Mouse (Mus musculus): ENCODE measurements around the gene Hipk2.

Gene Hipk2

GRCm38 (mm10) chr6:38753025-38753424 lies 122.9 kb downstream of the Hipk2 start:
- no peak for DNase-seq (ENCODE audit: low spot score)

DNA sequence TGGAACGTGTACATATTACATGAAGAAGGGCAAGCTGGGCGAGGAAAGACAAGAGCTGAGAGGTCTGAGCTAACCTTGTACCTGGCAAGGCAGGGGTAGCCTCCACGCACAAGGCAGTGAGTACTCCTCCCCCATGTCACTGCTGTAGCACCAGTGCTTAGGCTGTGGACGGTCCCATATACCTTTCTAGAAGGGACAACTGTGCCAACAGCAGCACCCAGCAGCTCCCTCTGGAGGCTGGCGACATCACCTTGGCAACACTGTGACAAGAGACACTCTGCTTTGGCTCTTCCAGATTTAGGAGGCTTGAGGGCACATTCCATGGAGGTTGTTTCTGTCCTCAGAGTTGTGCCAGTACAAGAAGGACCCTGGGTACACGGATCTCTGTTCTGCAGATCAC lies 123.5 kb downstream of the Hipk2 start:
- DNase-seq (ENCODE audit: low spot score): no peak

DNA sequence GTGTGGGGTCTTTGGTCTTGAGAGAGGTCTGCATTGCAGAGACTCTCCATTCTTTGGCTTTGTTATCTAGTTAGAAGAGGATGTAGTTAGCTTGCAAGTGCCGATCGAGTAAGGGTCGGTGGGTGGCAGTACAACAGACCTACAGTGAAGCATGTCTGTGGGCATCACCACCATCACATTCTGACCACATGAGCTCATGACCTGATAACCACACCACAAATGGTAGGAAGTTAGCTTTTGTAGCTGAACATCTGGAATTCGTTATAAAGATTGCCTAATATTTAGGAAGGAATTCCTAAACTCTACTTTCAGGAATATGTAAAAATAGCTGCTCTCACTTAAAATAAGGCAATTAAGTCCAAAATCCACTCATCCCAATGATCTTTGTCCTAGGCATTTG lies 127.9 kb downstream of the Hipk2 start:
- DNase-seq (ENCODE audit: low spot score): no peak

GRCm38 (mm10) chr6:38743351-38743750 lies 132.6 kb downstream of the Hipk2 start:
- DNase-seq (ENCODE audit: low spot score): no peak

- DNase-seq (ENCODE audit: low spot score): no peak
Measured at GRCm38 (mm10) chr6:38742441-38742840, 133.5 kb downstream of the Hipk2 start.

DNA sequence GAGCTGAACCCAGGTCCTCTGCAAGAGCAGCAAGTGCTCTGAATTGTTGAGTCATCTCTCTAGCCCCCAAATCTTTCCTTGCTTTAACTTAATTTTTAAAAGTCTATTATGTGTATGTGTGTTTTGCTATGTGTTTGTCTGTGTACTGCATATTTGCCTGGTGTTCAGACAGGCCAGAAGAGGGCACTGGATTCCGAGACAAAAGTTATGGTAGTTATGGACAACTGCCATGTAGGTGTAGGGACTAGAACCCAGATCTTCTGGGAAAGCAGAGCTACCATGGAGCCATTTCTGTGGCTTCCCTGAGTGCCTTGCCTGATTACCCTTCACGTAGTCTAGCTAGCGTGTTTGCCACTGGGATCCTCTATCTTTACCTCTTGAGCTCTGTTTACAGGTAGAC lies 134.9 kb downstream of the Hipk2 start:
- no peak for DNase-seq (ENCODE audit: low spot score)

GRCm38 (mm10) chr6:38739266-38739665 lies 136.7 kb downstream of the Hipk2 start:
- DNase-seq (ENCODE audit: low spot score): no peak

DNA sequence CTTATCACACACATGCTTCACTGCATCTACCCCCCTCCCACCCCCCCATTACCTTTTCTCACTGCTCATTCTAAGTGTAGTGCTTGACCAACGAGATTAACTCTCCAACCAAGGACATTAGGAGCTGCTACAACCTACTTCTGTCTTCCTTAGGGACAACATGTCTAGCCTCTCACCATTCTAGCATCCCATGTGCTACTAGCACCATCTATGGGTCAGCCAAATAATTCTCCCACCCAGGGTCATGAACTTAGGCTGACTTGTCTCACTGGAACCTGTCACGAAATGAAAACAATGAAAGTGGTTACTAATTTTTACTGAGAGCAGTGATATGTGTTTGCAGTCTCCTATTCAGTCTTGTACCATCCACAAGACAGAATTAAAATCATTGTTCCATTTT lies 138.2 kb downstream of the Hipk2 start:
- DNase-seq (ENCODE audit: low spot score): peak; percentile 32

DNA sequence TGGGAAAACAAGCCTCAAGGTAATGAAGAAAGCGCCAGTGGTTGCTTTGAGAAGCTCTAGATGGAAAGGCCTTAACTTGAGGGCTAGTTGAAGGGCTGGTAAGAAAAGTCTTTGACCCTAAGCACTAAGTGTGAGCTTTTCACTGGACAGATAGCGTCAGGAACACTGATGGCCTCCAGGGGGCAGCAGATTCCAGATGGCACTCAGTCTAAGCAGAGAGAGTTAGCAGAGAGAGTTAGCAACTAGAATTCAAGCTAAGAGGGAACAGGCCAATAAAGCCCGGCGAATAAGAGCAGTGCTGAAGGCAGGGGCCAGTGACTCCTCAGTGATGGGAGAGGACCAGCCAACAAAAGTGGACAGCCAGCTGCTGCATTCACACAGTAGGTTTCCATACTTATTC lies 139.7 kb downstream of the Hipk2 start:
- peak; percentile 88 for DNase-seq (ENCODE audit: low spot score)

DNA sequence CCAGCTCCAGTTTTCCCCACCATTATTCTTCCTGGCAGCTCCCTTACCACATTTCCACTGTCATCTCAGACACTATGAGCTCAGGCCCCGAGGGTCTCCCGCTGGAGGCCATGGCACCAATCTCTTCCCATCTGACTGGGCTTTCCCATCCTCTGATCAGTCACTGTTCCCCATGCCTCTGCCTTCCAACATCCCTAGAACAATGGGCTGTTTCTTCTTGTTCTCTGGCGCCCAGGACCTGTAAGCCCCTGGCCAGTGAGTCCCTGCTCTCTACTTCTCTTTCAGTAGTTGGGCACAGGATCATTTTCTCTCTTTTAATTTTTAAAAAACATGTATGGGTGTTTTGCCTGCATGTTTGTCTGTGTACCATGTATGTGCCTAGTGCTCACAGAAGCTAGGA lies 143.3 kb downstream of the Hipk2 start:
- no peak for DNase-seq (ENCODE audit: low spot score)

GRCm38 (mm10) chr6:38730169-38731146 lies 145.5 kb downstream of the Hipk2 start:
- no peak for DNase-seq (ENCODE audit: low spot score)

GRCm38 (mm10) chr6:38725515-38725914 lies 150.4 kb downstream of the Hipk2 start:
- no peak for DNase-seq (ENCODE audit: low spot score)

- DNase-seq (ENCODE audit: low spot score): no peak
Measured at GRCm38 (mm10) chr6:38721361-38721760, 154.6 kb downstream of the Hipk2 start.

DNA sequence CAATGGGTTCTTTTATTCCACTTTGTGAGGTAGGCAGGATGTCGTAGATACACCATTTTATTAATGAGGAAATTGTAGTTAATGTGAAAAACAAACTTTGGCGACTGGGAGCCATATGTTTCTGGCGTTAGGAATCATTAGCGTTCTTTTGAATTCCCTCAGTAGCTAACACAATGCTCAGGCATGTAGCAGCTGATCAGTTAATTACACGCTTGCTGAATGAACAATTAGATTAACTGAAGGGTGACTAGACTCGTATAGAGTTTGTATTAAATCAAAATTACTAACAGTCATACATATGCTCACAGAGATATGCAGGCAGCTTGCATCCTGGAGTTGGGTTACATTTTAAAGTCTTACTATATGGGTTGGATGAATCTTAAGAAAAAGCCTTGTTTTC lies 156.7 kb downstream of the Hipk2 start:
- DNase-seq (ENCODE audit: low spot score): no peak

GRCm38 (mm10) chr6:38718625-38719024 lies 157.3 kb downstream of the Hipk2 start:
- DNase-seq (ENCODE audit: low spot score): no peak

DNA sequence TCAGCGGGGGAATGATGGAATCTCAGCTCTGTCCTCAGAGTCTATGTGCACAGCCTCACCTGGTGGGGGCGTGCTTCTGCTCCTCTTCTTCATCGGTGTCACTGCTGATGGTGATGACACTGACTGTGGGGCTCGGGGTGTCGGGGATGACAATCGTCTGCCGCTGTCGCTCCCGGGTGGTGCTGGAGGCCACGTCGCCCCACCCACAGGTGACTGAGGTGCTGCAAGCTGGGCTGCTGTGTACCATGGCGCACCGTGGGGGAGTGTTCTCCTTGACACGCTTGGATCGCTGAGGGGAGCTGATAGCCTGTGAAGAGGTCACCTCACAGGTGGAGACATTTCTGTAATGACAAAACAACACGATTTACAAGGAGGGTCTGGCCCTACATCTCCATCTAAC lies 160.1 kb downstream of the Hipk2 start:
- no peak for DNase-seq (ENCODE audit: low spot score)

GRCm38 (mm10) chr6:38713957-38714898 lies 161.7 kb downstream of the Hipk2 start:
- no peak for DNase-seq (ENCODE audit: low spot score)

- DNase-seq (ENCODE audit: low spot score): no peak
Measured at GRCm38 (mm10) chr6:38710449-38710848, 165.5 kb downstream of the Hipk2 start.

- DNase-seq (ENCODE audit: low spot score): no peak
Measured at GRCm38 (mm10) chr6:38704264-38704984, 171.5 kb downstream of the Hipk2 start.

- no peak for DNase-seq (ENCODE audit: low spot score)
Measured at GRCm38 (mm10) chr6:38703526-38703925, 172.4 kb downstream of the Hipk2 start.

- peak; percentile 63 for DNase-seq (ENCODE audit: low spot score)
Measured at GRCm38 (mm10) chr6:38702810-38703399, 173.1 kb downstream of the Hipk2 start.

- DNase-seq (ENCODE audit: low spot score): no peak
Measured at GRCm38 (mm10) chr6:38701421-38701820, 174.5 kb downstream of the Hipk2 start.
